Mouse (Mus musculus): ENCODE measurements around the gene Cyfip1. TPM values are rescaled to one million over a fixed set of nuclear protein-coding genes. Genes with fewer than 3 reads are reported as not detected.
"Not testable (repeated sequence)": the region's sequence is repeated elsewhere in the genome, so short reads cannot be mapped to it uniquely, and the experiment has no call there.

Cyfip1 gene
- polyA plus RNA-seq, 1 experiment from 2014 or later = 54.8 TPM

DNA sequence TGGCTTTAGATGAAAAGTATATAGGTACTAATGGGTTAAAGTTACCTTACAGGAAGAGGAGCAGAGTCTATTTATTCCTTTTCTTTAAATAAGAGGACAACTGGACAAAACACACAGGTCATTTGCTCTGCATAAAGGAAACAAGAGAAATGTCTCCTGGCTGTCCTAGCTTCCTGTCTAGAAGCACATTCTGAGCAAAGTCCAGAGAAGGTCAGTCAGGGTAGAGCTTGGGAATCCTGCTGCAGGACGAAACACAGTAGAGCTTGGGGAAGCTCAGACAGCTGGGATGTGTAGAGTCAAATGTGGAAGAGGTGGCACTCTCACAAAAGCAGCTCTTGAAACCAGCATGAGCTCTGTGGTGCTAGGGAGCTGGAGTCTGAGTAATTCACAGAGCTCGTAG is 68.8 kb downstream of the Cyfip1 start:
- H3K9ac ChIP-seq (ENCODE audit: low read length) = no peak overlapping the region
- no peaks in the 10 kb centered on the region for H3K27me3 ChIP-seq (ENCODE audit: control insufficient read depth, insufficient read depth, low read length)
- no peaks in the 10 kb centered on the region for H3K9me3 ChIP-seq (ENCODE audit: control insufficient read depth, low read length)
- no peak overlapping the region for H3K4me3 ChIP-seq (ENCODE audit: control insufficient read depth in 1 of 2, insufficient read depth in 1 of 2, low read depth in 1 of 2, low read length in 2 of 2)
- no peak overlapping the region for H3K4me2 ChIP-seq (ENCODE audit: low read length)
- ATAC-seq (ENCODE audit: insufficient number of reproducible peaks, insufficient read depth, low FRiP score, low read depth) = no peak
- H3K4me1 ChIP-seq (ENCODE audit: control insufficient read depth in 2 of 2, insufficient read depth in 2 of 2, low read length in 2 of 2) = no peaks in the 10 kb centered on the region
- 76% methylated on average over 2 of the region's 2 CpGs for WGBS
- peaks cover 95% of the 10 kb centered on the region for H3K36me3 ChIP-seq (ENCODE audit: control insufficient read depth, insufficient read depth, low read length)
- no peak overlapping the region for H3K27ac ChIP-seq (replicated peaks in 1 of 2; ENCODE audit: control insufficient read depth in 1 of 2, insufficient read depth in 1 of 2, low read depth in 2 of 2, low read length in 2 of 2)

DNA sequence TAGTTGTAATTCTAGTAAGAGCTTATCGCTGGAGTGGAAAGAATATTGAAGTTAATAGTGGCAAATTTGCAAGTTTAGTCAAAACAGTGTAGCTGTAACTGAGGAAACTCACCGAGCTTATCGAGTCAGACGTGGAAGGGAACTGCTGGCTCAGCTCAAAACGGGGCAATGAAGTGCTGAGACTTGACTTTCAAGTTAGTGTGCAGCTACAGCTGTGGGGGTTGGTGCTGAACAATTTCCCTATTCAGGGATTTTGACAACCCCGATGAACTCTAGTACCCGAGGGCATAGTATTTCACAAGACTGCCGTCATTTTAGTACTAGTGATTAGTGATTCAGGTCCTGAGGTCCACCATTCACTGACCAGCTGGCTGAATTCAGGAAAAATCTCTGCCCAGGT is 69.8 kb downstream of the Cyfip1 start:
- no peak overlapping the region for H3K27ac ChIP-seq (replicated peaks in 1 of 2; ENCODE audit: control insufficient read depth in 1 of 2, insufficient read depth in 1 of 2, low read depth in 2 of 2, low read length in 2 of 2)
- no peak overlapping the region for H3K4me2 ChIP-seq (ENCODE audit: low read length)
- no peak overlapping the region for H3K9ac ChIP-seq (ENCODE audit: low read length)
- no peak for ATAC-seq (ENCODE audit: insufficient number of reproducible peaks, insufficient read depth, low FRiP score, low read depth)
- H3K27me3 ChIP-seq (ENCODE audit: control insufficient read depth, insufficient read depth, low read length) = no peaks in the 10 kb centered on the region
- 83% methylated on average over 8 of the region's 8 CpGs for WGBS
- H3K9me3 ChIP-seq (ENCODE audit: control insufficient read depth, low read length) = no peaks in the 10 kb centered on the region
- H3K4me1 ChIP-seq (ENCODE audit: control insufficient read depth in 2 of 2, insufficient read depth in 2 of 2, low read length in 2 of 2) = no peaks in the 10 kb centered on the region
- no peak overlapping the region for H3K4me3 ChIP-seq (ENCODE audit: control insufficient read depth in 1 of 2, insufficient read depth in 1 of 2, low read depth in 1 of 2, low read length in 2 of 2)
- peaks cover 95% of the 10 kb centered on the region for H3K36me3 ChIP-seq (ENCODE audit: control insufficient read depth, insufficient read depth, low read length)

DNA sequence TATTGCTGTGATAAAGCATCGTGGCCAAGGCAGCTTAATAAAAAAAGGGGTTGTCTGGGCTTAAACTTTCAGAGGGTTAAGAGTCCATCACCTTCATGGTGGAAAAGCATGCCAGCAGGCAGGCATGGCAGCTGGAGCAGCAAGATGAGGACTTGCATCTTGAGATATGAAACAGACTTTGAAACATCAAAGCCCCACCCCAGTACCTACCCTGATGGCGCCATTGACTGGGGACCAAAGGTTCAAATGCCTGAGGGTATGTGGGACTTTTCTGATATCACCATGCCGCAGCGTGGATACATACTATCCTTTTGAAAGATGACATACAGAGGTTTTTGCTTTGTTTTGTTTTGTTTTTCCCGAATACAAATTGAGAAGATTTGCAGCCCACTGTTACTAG is 70.6 kb downstream of the Cyfip1 start:
- Histone ChIP-seq H3K36me3 (ENCODE audit: control insufficient read depth, insufficient read depth, low read length) (peaks cover 94% of the 10 kb centered on the region), H3K9me3 (ENCODE audit: control insufficient read depth, low read length) (no peaks in the 10 kb centered on the region), H3K4me1 (ENCODE audit: control insufficient read depth in 2 of 2, insufficient read depth in 2 of 2, low read length in 2 of 2) (no peaks in the 10 kb centered on the region), H3K4me3 (ENCODE audit: control insufficient read depth in 1 of 2, insufficient read depth in 1 of 2, low read depth in 1 of 2, low read length in 2 of 2) (no peak overlapping the region), H3K4me2 (ENCODE audit: low read length) (no peak overlapping the region), H3K27me3 (ENCODE audit: control insufficient read depth, insufficient read depth, low read length) (no peaks in the 10 kb centered on the region), H3K27ac (replicated peaks in 1 of 2; ENCODE audit: control insufficient read depth in 1 of 2, insufficient read depth in 1 of 2, low read depth in 2 of 2, low read length in 2 of 2) (no peak overlapping the region), H3K9ac (ENCODE audit: low read length) (no peak overlapping the region)
- WGBS = 92% methylated on average over 5 of the region's 5 CpGs
- ATAC-seq (ENCODE audit: insufficient number of reproducible peaks, insufficient read depth, low FRiP score, low read depth) = no peak

DNA sequence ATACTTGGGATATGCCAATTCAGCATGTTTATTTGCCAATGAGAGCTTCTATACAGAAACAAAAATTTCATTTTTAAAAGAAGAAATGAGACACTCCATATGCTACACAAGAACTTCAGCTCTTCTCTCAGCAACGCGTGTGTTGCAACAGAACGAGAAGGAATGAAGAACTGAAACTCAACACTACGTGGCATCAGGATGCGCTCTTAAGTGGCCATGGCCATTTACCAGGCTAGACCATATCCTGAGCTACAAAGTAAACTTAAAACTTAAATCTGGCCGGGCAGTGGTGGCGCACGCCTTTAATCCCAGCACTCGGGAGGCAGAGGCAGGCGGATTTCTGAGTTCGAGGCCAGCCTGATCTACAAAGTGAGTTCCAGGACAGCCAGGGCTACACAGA is 76.8 kb downstream of the Cyfip1 start:
- peaks cover 99% of the 10 kb centered on the region for H3K36me3 ChIP-seq (ENCODE audit: control insufficient read depth, insufficient read depth, low read length)

DNA sequence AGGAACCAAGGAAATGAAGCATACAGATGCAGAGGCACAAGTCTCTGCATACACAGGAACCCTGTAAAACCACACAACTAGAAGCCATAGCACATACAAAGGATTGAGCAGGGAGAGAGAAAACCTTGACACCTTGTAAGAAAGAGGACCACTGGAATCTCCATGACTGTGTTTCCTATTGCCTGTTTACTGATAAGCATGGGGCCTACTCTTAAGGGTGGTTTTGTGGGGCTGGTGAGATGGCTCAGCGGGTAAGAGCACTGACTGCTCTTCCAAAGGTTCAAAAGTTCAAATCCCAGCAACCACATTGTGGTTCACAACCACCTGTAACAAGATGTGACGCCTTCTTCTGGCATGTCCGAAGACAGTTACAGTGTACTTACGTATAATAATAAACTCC is 85.7 kb downstream of the Cyfip1 start:
- Histone ChIP-seq H3K27me3 (ENCODE audit: control insufficient read depth, insufficient read depth, low read length) (no peaks in the 10 kb centered on the region), H3K36me3 (ENCODE audit: control insufficient read depth, insufficient read depth, low read length) (peaks cover 89% of the 10 kb centered on the region), H3K4me1 (ENCODE audit: control insufficient read depth in 2 of 2, insufficient read depth in 2 of 2, low read length in 2 of 2) (no peaks in the 10 kb centered on the region), H3K9me3 (ENCODE audit: control insufficient read depth, low read length) (no peaks in the 10 kb centered on the region), H3K9ac (ENCODE audit: low read length) (no peak overlapping the region), H3K4me2 (ENCODE audit: low read length) (no peak overlapping the region), H3K27ac (replicated peaks in 1 of 2; ENCODE audit: control insufficient read depth in 1 of 2, insufficient read depth in 1 of 2, low read depth in 2 of 2, low read length in 2 of 2) (no peak overlapping the region), H3K4me3 (ENCODE audit: control insufficient read depth in 1 of 2, insufficient read depth in 1 of 2, low read depth in 1 of 2, low read length in 2 of 2) (no peak overlapping the region)
- ATAC-seq (ENCODE audit: insufficient number of reproducible peaks, insufficient read depth, low FRiP score, low read depth) = no peak
- WGBS = 81% methylated on average over 4 of the region's 4 CpGs

More for the DNA sequence above, 76.8 kb downstream of the Cyfip1 start:
- WGBS = 95% methylated on average over 11 of the region's 11 CpGs
- not testable (repeated sequence) for H3K27me3 ChIP-seq (ENCODE audit: control insufficient read depth, insufficient read depth, low read length); H3K27ac ChIP-seq (replicated peaks in 1 of 2; ENCODE audit: control insufficient read depth in 1 of 2, insufficient read depth in 1 of 2, low read depth in 2 of 2, low read length in 2 of 2); H3K4me2 ChIP-seq (ENCODE audit: low read length); H3K9me3 ChIP-seq (ENCODE audit: control insufficient read depth, low read length); ATAC-seq (ENCODE audit: insufficient number of reproducible peaks, insufficient read depth, low FRiP score, low read depth); H3K4me1 ChIP-seq (ENCODE audit: control insufficient read depth in 2 of 2, insufficient read depth in 2 of 2, low read length in 2 of 2); H3K9ac ChIP-seq (ENCODE audit: low read length); H3K4me3 ChIP-seq (ENCODE audit: control insufficient read depth in 1 of 2, insufficient read depth in 1 of 2, low read depth in 1 of 2, low read length in 2 of 2)

DNA sequence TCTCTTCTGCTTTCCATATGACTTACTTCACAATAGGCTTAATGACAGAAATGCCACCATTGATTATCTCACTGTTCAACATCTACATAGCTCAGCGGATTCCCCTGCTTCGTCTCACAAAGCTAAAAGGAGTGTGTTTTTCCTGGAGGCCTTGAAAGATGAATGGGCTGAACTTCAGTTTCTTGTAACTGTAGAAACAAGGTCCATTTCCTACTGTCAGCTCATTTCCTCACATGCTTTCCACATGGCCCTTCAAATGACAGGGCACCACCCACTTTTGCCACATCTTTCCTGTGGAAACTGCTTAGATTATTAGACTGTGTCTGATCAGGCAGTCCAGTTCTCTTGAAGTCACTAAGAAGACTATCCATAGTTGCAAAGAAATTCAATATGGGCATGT is 87.1 kb downstream of the Cyfip1 start:
- H3K9me3 ChIP-seq (ENCODE audit: control insufficient read depth, low read length) = no peaks in the 10 kb centered on the region
- H3K4me1 ChIP-seq (ENCODE audit: control insufficient read depth in 2 of 2, insufficient read depth in 2 of 2, low read length in 2 of 2) = no peaks in the 10 kb centered on the region
- H3K9ac ChIP-seq (ENCODE audit: low read length) = no peak overlapping the region
- ATAC-seq (ENCODE audit: insufficient number of reproducible peaks, insufficient read depth, low FRiP score, low read depth) = no peak
- peaks cover 79% of the 10 kb centered on the region for H3K36me3 ChIP-seq (ENCODE audit: control insufficient read depth, insufficient read depth, low read length)
- 74% methylated on average over 2 of the region's 2 CpGs for WGBS
- no peak overlapping the region for H3K27ac ChIP-seq (replicated peaks in 1 of 2; ENCODE audit: control insufficient read depth in 1 of 2, insufficient read depth in 1 of 2, low read depth in 2 of 2, low read length in 2 of 2)
- no peak overlapping the region for H3K4me2 ChIP-seq (ENCODE audit: low read length)
- no peak overlapping the region for H3K4me3 ChIP-seq (ENCODE audit: control insufficient read depth in 1 of 2, insufficient read depth in 1 of 2, low read depth in 1 of 2, low read length in 2 of 2)
- no peaks in the 10 kb centered on the region for H3K27me3 ChIP-seq (ENCODE audit: control insufficient read depth, insufficient read depth, low read length)

DNA sequence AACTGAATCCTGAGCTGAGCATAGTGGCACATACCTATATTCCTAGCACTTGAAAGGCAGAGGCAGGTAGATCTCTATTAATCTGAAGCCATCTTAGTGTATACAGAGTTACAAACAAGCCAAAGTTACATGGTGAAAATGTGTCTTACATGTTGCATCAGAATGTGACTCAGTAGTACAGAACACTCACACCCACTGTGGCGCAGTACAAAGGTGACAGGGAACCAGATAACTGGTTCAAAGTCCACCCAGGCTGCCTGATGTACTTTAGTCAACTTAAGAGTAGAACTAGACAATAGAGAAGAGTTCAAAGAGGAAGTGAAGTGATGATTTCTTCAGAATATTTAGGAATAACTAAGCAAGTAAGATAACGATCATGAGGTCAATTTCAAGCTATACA is 93.5 kb downstream of the Cyfip1 start:
- Histone ChIP-seq H3K9ac (ENCODE audit: low read length) (no peak overlapping the region), H3K4me1 (ENCODE audit: control insufficient read depth in 2 of 2, insufficient read depth in 2 of 2, low read length in 2 of 2) (no peaks in the 10 kb centered on the region), H3K36me3 (ENCODE audit: control insufficient read depth, insufficient read depth, low read length) (peaks cover 31% of the 10 kb centered on the region), H3K4me3 (ENCODE audit: control insufficient read depth in 1 of 2, insufficient read depth in 1 of 2, low read depth in 1 of 2, low read length in 2 of 2) (no peak overlapping the region), H3K4me2 (ENCODE audit: low read length) (no peak overlapping the region), H3K9me3 (ENCODE audit: control insufficient read depth, low read length) (no peaks in the 10 kb centered on the region), H3K27me3 (ENCODE audit: control insufficient read depth, insufficient read depth, low read length) (no peaks in the 10 kb centered on the region), H3K27ac (replicated peaks in 1 of 2; ENCODE audit: control insufficient read depth in 1 of 2, insufficient read depth in 1 of 2, low read depth in 2 of 2, low read length in 2 of 2) (no peak overlapping the region)
- ATAC-seq (ENCODE audit: insufficient number of reproducible peaks, insufficient read depth, low FRiP score, low read depth) = no peak
- 92% methylated on average over 2 of the region's 2 CpGs for WGBS

DNA sequence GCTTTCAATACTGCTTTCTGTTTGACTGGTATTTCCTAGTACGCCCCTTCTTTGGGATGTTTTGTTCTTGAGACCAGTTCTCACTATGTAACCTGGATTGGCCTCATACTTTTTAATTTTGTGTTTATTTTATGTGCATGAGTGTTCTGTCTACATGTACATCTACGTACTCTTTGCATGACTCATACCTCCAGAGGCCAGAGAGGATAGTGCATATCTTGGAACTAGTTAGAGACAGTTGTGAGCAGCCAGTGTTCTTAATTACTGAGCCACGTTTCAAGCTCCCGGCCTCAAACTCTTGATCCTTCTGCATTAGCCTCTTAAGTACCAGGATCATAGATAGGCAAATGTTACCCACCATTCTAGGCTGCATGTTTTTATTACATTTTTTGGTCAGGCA is 96.8 kb downstream of the Cyfip1 start:
- no peak overlapping the region for H3K4me2 ChIP-seq (ENCODE audit: low read length)
- H3K27ac ChIP-seq (replicated peaks in 1 of 2; ENCODE audit: control insufficient read depth in 1 of 2, insufficient read depth in 1 of 2, low read depth in 2 of 2, low read length in 2 of 2) = no peak overlapping the region
- no peaks in the 10 kb centered on the region for H3K9me3 ChIP-seq (ENCODE audit: control insufficient read depth, low read length)
- no peak overlapping the region for H3K9ac ChIP-seq (ENCODE audit: low read length)
- no peak for ATAC-seq (ENCODE audit: insufficient number of reproducible peaks, insufficient read depth, low FRiP score, low read depth)
- H3K36me3 ChIP-seq (ENCODE audit: control insufficient read depth, insufficient read depth, low read length) = peaks cover 5% of the 10 kb centered on the region
- no peaks in the 10 kb centered on the region for H3K27me3 ChIP-seq (ENCODE audit: control insufficient read depth, insufficient read depth, low read length)
- 81% methylated on average over 4 of the region's 4 CpGs for WGBS
- no peaks in the 10 kb centered on the region for H3K4me1 ChIP-seq (ENCODE audit: control insufficient read depth in 2 of 2, insufficient read depth in 2 of 2, low read length in 2 of 2)
- H3K4me3 ChIP-seq (ENCODE audit: control insufficient read depth in 1 of 2, insufficient read depth in 1 of 2, low read depth in 1 of 2, low read length in 2 of 2) = no peak overlapping the region
